Mouse (Mus musculus): ENCODE measurements at regions not wholly inside any gene's neighbourhood (a gene's known extent, or its start where the extent isn't known, plus 50 kb on each side); places are given as distances from the start of the nearest gene placed in this dataset.

- Histone ChIP-seq H3K27ac (replicated peaks; ENCODE audit: low read depth, low read length) (no peak overlapping the region), H3K9ac (ENCODE audit: low read length) (no peak overlapping the region), H3K4me1 (ENCODE audit: control insufficient read depth, insufficient read depth, low read length) (no peaks in the 10 kb centered on the region), H3K4me2 (ENCODE audit: low read depth, severe bottlenecking) (no peak overlapping the region), H3K36me3 (ENCODE audit: control insufficient read depth, insufficient read depth, low read length) (no peaks in the 10 kb centered on the region), H3K9me3 (ENCODE audit: control insufficient read depth, low read length) (no peaks in the 10 kb centered on the region), H3K4me3 (ENCODE audit: low read depth, low read length) (no peak overlapping the region), H3K27me3 (ENCODE audit: control insufficient read depth, insufficient read depth, low read length) (no peaks in the 10 kb centered on the region)
- no peak for ATAC-seq (ENCODE audit: insufficient number of reproducible peaks, low FRiP score, low TSS enrichment, low read depth)
- DNase-seq (ENCODE audit: low spot score): no peak
- WGBS: 69% methylated on average over 12 of the region's 12 CpGs
These were observed 152.7 kb upstream of the Spdye4c start for GRCm38 (mm10) chr2:128438161-128438822.

GRCm38 (mm10) chr2:128438897-128439296, 152.1 kb upstream of the Spdye4c start:
- ATAC-seq (ENCODE audit: insufficient number of reproducible peaks, low FRiP score, low TSS enrichment, low read depth) (no peak), DNase-seq (ENCODE audit: low spot score) (no peak)
- WGBS: 80% methylated on average over 2 of the region's 2 CpGs

DNA sequence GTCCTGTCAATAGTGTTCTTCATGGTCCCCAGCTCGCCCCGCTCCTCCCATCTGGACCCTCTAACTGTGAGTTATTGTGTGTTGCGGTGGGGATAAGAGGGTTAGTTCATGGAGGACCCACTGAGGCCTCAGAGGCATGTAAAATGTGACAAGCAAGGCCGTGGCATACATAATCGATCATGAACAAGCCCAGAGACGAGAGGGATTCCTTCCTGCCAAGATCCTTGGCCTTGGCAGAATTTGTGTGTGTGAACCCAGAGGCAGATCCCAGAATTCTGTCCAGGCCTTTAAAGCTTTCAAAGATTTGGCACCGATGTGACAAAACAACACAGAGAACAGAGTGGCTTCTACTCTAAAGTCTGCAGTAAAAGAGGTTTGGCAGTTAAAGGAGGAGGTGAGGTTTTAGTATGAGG, 146.4 kb upstream of the Spdye4c start:
- 84% methylated on average over 7 of the region's 7 CpGs for WGBS
- Histone ChIP-seq H3K36me3 (ENCODE audit: control insufficient read depth, insufficient read depth, low read length) (no peaks in the 10 kb centered on the region), H3K27me3 (ENCODE audit: control insufficient read depth, insufficient read depth, low read length) (no peaks in the 10 kb centered on the region), H3K9ac (ENCODE audit: low read length) (no peak overlapping the region), H3K4me2 (ENCODE audit: low read depth, severe bottlenecking) (no peak overlapping the region), H3K9me3 (ENCODE audit: control insufficient read depth, low read length) (no peaks in the 10 kb centered on the region), H3K4me1 (ENCODE audit: control insufficient read depth, insufficient read depth, low read length) (no peaks in the 10 kb centered on the region), H3K4me3 (ENCODE audit: low read depth, low read length) (no peak overlapping the region), H3K27ac (replicated peaks; ENCODE audit: low read depth, low read length) (no peak overlapping the region)
- DNase-seq (ENCODE audit: low spot score): no peak
- no peak for ATAC-seq (ENCODE audit: insufficient number of reproducible peaks, low FRiP score, low TSS enrichment, low read depth)

More at GRCm38 (mm10) chr2:128438897-128439296, 152.1 kb upstream of the Spdye4c start:
- H3K9ac ChIP-seq (ENCODE audit: low read length): no peak overlapping the region
- no peaks in the 10 kb centered on the region for H3K36me3 ChIP-seq (ENCODE audit: control insufficient read depth, insufficient read depth, low read length)
- no peak overlapping the region for H3K27ac ChIP-seq (replicated peaks; ENCODE audit: low read depth, low read length)
- H3K4me2 ChIP-seq (ENCODE audit: low read depth, severe bottlenecking): no peak overlapping the region
- no peak overlapping the region for H3K4me3 ChIP-seq (ENCODE audit: low read depth, low read length)
- no peaks in the 10 kb centered on the region for H3K27me3 ChIP-seq (ENCODE audit: control insufficient read depth, insufficient read depth, low read length)
- H3K4me1 ChIP-seq (ENCODE audit: control insufficient read depth, insufficient read depth, low read length): no peaks in the 10 kb centered on the region
- H3K9me3 ChIP-seq (ENCODE audit: control insufficient read depth, low read length): no peaks in the 10 kb centered on the region

GRCm38 (mm10) chr2:128445443-128445842, 145.6 kb upstream of the Spdye4c start:
- Histone ChIP-seq H3K4me2 (ENCODE audit: low read depth, severe bottlenecking) (no peak overlapping the region), H3K4me1 (ENCODE audit: control insufficient read depth, insufficient read depth, low read length) (no peaks in the 10 kb centered on the region), H3K9me3 (ENCODE audit: control insufficient read depth, low read length) (no peaks in the 10 kb centered on the region), H3K36me3 (ENCODE audit: control insufficient read depth, insufficient read depth, low read length) (no peaks in the 10 kb centered on the region), H3K27me3 (ENCODE audit: control insufficient read depth, insufficient read depth, low read length) (no peaks in the 10 kb centered on the region), H3K27ac (replicated peaks; ENCODE audit: low read depth, low read length) (no peak overlapping the region), H3K9ac (ENCODE audit: low read length) (no peak overlapping the region), H3K4me3 (ENCODE audit: low read depth, low read length) (no peak overlapping the region)
- ATAC-seq (ENCODE audit: insufficient number of reproducible peaks, low FRiP score, low TSS enrichment, low read depth): no peak
- DNase-seq (ENCODE audit: low spot score): no peak
- 94% methylated on average over 5 of the region's 5 CpGs for WGBS

GRCm38 (mm10) chr2:128449294-128449693, 141.7 kb upstream of the Spdye4c start:
- Histone ChIP-seq H3K4me2 (ENCODE audit: low read depth, severe bottlenecking) (no peak overlapping the region), H3K4me3 (ENCODE audit: low read depth, low read length) (no peak overlapping the region), H3K9ac (ENCODE audit: low read length) (no peak overlapping the region), H3K36me3 (ENCODE audit: control insufficient read depth, insufficient read depth, low read length) (no peaks in the 10 kb centered on the region), H3K27ac (replicated peaks; ENCODE audit: low read depth, low read length) (no peak overlapping the region), H3K4me1 (ENCODE audit: control insufficient read depth, insufficient read depth, low read length) (no peaks in the 10 kb centered on the region), H3K27me3 (ENCODE audit: control insufficient read depth, insufficient read depth, low read length) (no peaks in the 10 kb centered on the region), H3K9me3 (ENCODE audit: control insufficient read depth, low read length) (no peaks in the 10 kb centered on the region)
- no peak for DNase-seq (ENCODE audit: low spot score)
- WGBS: 72% methylated on average over 3 of the region's 3 CpGs
- ATAC-seq (ENCODE audit: insufficient number of reproducible peaks, low FRiP score, low TSS enrichment, low read depth): no peak

GRCm38 (mm10) chr2:128450045-128450444, 141.0 kb upstream of the Spdye4c start:
- H3K27ac ChIP-seq (replicated peaks; ENCODE audit: low read depth, low read length): no peak overlapping the region
- no peaks in the 10 kb centered on the region for H3K9me3 ChIP-seq (ENCODE audit: control insufficient read depth, low read length)
- H3K4me2 ChIP-seq (ENCODE audit: low read depth, severe bottlenecking): no peak overlapping the region
- DNase-seq (ENCODE audit: low spot score) (no peak), ATAC-seq (ENCODE audit: insufficient number of reproducible peaks, low FRiP score, low TSS enrichment, low read depth) (no peak)
- H3K9ac ChIP-seq (ENCODE audit: low read length): no peak overlapping the region
- H3K27me3 ChIP-seq (ENCODE audit: control insufficient read depth, insufficient read depth, low read length): no peaks in the 10 kb centered on the region
- H3K36me3 ChIP-seq (ENCODE audit: control insufficient read depth, insufficient read depth, low read length): no peaks in the 10 kb centered on the region
- 90% methylated on average over 4 of the region's 4 CpGs for WGBS
- no peaks in the 10 kb centered on the region for H3K4me1 ChIP-seq (ENCODE audit: control insufficient read depth, insufficient read depth, low read length)
- no peak overlapping the region for H3K4me3 ChIP-seq (ENCODE audit: low read depth, low read length)

GRCm38 (mm10) chr2:128451554-128452239, 139.3 kb upstream of the Spdye4c start:
- no peak overlapping the region for H3K4me3 ChIP-seq (ENCODE audit: low read depth, low read length)
- H3K4me1 ChIP-seq (ENCODE audit: control insufficient read depth, insufficient read depth, low read length): no peaks in the 10 kb centered on the region
- DNase-seq (ENCODE audit: low spot score): no peak
- no peak overlapping the region for H3K4me2 ChIP-seq (ENCODE audit: low read depth, severe bottlenecking)
- no peaks in the 10 kb centered on the region for H3K27me3 ChIP-seq (ENCODE audit: control insufficient read depth, insufficient read depth, low read length)
- WGBS: 78% methylated on average over 5 of the region's 5 CpGs
- no peak overlapping the region for H3K27ac ChIP-seq (replicated peaks; ENCODE audit: low read depth, low read length)
- H3K9ac ChIP-seq (ENCODE audit: low read length): no peak overlapping the region
- ATAC-seq (ENCODE audit: insufficient number of reproducible peaks, low FRiP score, low TSS enrichment, low read depth): no peak
- H3K36me3 ChIP-seq (ENCODE audit: control insufficient read depth, insufficient read depth, low read length): no peaks in the 10 kb centered on the region
- H3K9me3 ChIP-seq (ENCODE audit: control insufficient read depth, low read length): no peaks in the 10 kb centered on the region

DNA sequence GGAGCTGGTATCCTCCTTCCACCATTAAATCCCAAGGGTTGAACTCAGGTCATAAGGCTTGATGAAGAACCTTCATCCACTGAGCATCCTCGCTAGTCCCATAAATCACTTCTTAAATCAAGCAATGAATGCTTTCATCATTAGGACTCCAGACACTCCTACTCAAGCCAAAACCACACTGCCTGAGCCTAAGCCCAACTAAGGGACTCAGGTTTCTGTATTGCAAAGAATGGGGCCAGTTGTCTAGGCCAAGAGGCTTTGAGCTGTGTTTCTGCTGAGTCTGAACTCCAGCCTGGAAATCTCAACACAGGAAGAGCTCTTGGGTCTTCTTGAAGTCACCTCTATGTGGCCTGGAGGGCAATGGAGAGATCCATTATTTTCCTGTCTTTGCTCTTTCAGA, 138.4 kb upstream of the Spdye4c start:
- H3K4me3 ChIP-seq (ENCODE audit: low read depth, low read length): no peak overlapping the region
- no peaks in the 10 kb centered on the region for H3K27me3 ChIP-seq (ENCODE audit: control insufficient read depth, insufficient read depth, low read length)
- no peaks in the 10 kb centered on the region for H3K4me1 ChIP-seq (ENCODE audit: control insufficient read depth, insufficient read depth, low read length)
- H3K27ac ChIP-seq (replicated peaks; ENCODE audit: low read depth, low read length): no peak overlapping the region
- ATAC-seq (ENCODE audit: insufficient number of reproducible peaks, low FRiP score, low TSS enrichment, low read depth): no peak
- H3K9ac ChIP-seq (ENCODE audit: low read length): no peak overlapping the region
- H3K9me3 ChIP-seq (ENCODE audit: control insufficient read depth, low read length): no peaks in the 10 kb centered on the region
- H3K36me3 ChIP-seq (ENCODE audit: control insufficient read depth, insufficient read depth, low read length): no peaks in the 10 kb centered on the region
- no peak for DNase-seq (ENCODE audit: low spot score)
- no peak overlapping the region for H3K4me2 ChIP-seq (ENCODE audit: low read depth, severe bottlenecking)
- WGBS: 74% methylated on average over 1 of the region's 1 CpGs
